Mouse (Mus musculus) midbrain, embryonic 16.5 days (tissue): Measurements from ENCODE around the gene Psmd12. TPM values are rescaled to one million over a fixed set of nuclear protein-coding genes. Genes with fewer than 3 reads are reported as not detected.
A peak's percentile ranks its signal among the peaks of the same experiment; 100 is the strongest.

Experiments used
- ATAC-seq: fragments of 200-750 bp; cut with Nextera tagmentation; 2 replicates; pipeline ENCODE4 v1.8.0; 2017; ENCODE audit warnings: moderate TSS enrichment
- H3K27ac ChIP-seq: fragments of 300-500 bp; sonication (generic); 2 replicates; pipeline ENCODE4 v1.5.1; 2014; ENCODE audit warnings: mild to moderate bottlenecking, low read length, mixed read lengths
- H3K27me3 ChIP-seq: fragments of 300-500 bp; sonication (generic); 2 replicates; pipeline ENCODE4 v1.6.1; 2014; ENCODE audit warnings: low read depth, low read length, mixed read lengths; ENCODE audit not compliant: control insufficient read depth, insufficient read depth
- H3K36me3 ChIP-seq: fragments of 300-500 bp; sonication (generic); 2 replicates; pipeline ENCODE4 v1.6.1; 2014; ENCODE audit warnings: mild to moderate bottlenecking, low read length, moderate library complexity, mixed read lengths; ENCODE audit not compliant: control insufficient read depth, insufficient read depth
- H3K4me1 ChIP-seq: fragments of 300-500 bp; sonication (generic); 2 replicates; pipeline ENCODE4 v1.6.1; 2014; ENCODE audit warnings: mild to moderate bottlenecking, low read length, mixed read lengths; ENCODE audit not compliant: control insufficient read depth, insufficient read depth
- H3K4me2 ChIP-seq: fragments of 300-500 bp; sonication (generic); 2 replicates; pipeline ENCODE4 v1.6.1; 2014; ENCODE audit warnings: mild to moderate bottlenecking, low read length, mixed read lengths
- H3K4me3 ChIP-seq: fragments of 300-500 bp; sonication (generic); 2 replicates; pipeline ENCODE4 v1.5.1; 2014; ENCODE audit warnings: low read depth, mild to moderate bottlenecking, low read length, moderate library complexity, mixed read lengths
- H3K9ac ChIP-seq: fragments of 300-500 bp; sonication (generic); 2 replicates; pipeline ENCODE4 v1.6.1; 2014; ENCODE audit warnings: low read depth, low read length, mixed read lengths
- H3K9me3 ChIP-seq: fragments of 300-500 bp; sonication (generic); replicated peaks from 2 replicates; pipeline ENCODE4 v1.6.1; 2014; ENCODE audit warnings: mild to moderate bottlenecking, low read length, mixed read lengths; ENCODE audit not compliant: control insufficient read depth, poor library complexity, severe bottlenecking
- WGBS: fragments of 180-500 bp; shearing (Covaris S2); extraction: QIAGEN DNeasy Blood & Tissue Kit; methylation state at CpG from one replicate; pipeline ENCODE4 v1.1.7; 2014; 5-methylcytosine and 5-hydroxymethylcytosine counted together
- polyA plus RNA-seq: library from polyadenylated mRNA; unstranded; fragments of >200 nt; fragmentation: Nextera tagmentation; extraction: Ambion mirVana; gene quantifications from 2 replicates; pipeline ENCODE4 v1.2.1, GENCODE M21; 2015

Psmd12 gene
- polyA plus RNA-seq, 1 experiment from 2014 or later, result 156 TPM

DNA sequence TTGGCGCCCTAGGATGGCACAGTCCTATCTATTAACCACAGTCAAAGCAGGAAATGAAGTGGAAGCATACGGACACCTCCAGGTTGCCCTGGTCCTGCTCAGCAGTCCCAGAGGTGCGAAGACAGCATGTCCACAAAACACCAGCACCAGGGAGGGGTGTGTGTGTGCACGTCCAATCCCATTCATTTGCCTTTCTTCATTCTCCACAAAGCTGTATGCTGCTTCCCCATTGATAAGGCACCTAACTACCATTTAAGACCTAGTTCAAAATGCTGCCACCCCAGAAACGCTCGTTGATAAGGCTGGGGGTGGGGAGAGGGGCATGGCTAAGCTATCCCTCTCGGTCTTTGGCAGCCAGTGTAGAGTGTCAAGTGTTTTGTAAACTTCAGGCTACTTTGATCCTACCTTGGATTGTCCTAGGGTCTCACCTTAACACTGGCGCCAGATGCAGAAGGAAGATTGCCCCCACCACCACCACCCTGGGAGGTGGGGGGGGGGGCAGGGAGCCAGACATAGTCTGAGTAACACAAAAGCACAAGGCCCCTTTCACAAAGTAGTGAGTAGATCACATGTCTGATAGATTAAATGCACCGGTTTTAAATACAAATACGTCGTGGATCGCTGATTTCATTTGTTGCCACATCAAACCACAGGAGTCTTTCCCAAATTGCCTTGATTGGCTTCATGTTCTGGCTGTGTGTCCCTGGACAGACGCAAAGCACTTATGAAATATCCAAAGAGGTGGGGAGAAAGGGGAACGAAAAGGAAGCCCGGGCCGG lies 10.8 kb upstream of the Psmd12 start:
- Histone ChIP-seq H3K4me3 (peak overlapping the region; percentile 90), H3K9ac (peak overlapping the region; percentile 87), H3K27me3 (no peaks in the 10 kb centered on the region), H3K9me3 (no peaks in the 10 kb centered on the region), H3K36me3 (no peaks in the 10 kb centered on the region), H3K27ac (peak overlapping the region; percentile 91), H3K4me2 (peak overlapping the region; percentile 82), H3K4me1 (peaks cover 18% of the 10 kb centered on the region)
- 19% methylated on average over 16 of the region's 16 CpGs for WGBS
- ATAC-seq, result no peak

DNA sequence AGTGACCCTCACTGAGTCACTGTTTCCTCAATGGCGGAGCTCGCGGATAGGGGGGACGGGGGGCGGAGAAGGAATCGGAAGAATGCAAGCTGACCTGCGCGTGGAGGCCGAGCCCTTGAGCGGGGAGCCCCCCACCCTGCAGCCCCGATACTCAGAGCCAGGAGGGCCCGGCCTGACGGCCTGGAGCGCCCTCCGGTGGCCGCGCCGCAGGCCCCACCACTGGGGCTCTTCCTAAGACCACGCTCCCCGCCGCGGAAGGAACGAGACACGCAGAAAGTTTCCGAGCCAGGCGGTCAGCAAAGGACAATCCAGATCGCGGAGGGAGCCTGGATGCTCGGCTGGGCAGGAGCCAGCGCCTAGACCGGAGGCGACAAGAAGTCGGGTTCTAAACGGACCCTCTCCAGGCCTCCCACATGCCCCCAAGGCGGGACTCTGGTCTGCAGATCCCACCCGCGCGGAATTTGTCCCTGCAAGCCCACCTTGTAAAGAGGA lies 10.2 kb upstream of the Psmd12 start:
- Histone ChIP-seq H3K27me3 (no peaks in the 10 kb centered on the region), H3K4me3 (peak overlapping the region; percentile 90), H3K9me3 (no peaks in the 10 kb centered on the region), H3K27ac (peak overlapping the region; percentile 91), H3K9ac (peak overlapping the region; percentile 87), H3K36me3 (no peaks in the 10 kb centered on the region), H3K4me2 (peak overlapping the region; percentile 82), H3K4me1 (peaks cover 18% of the 10 kb centered on the region)
- peak; percentile 88 for ATAC-seq
- under 1% methylated on average over 38 of the region's 38 CpGs for WGBS

DNA sequence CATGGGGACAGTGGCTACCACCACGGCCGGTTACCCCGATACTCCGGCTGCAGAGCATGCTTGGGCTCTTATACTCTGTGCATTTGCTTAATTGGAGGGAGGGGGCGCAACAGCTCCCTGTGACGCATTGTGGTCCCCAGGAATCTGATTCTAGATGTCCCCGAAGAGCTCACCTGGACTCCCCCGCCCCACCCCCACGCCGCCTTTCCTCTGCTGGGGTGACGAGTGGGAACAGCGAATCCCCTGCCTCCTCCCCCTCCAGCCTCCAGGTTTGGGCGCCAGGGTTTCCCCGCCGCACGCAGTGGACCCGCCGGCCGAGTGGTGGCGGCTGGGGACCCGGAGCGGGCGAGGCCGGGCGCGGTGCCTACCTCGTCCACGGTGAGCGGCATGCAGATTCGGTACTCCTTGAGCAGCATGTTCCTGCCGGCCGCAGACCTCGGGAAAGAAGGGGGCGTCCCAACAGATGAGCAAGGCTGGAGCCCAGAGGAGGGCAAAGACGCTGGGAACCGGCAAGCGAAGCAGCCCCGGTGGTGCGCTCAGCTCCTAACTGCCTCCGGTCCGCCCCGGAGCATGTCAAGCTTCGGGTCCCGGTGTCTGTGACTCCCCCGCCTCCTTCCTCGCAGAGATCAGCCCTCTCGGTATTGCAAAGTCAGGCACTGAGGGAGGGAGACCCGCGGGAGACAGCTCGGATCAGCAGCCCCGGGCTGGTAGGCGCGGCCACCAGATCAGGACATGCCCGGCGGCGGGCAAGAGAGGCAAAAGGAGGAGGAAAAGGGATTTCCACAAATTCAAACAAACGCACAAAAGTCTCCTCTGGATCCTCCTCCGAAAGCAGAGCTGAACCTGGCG lies 9.5 kb upstream of the Psmd12 start:
- H3K36me3 ChIP-seq, result no peaks in the 10 kb centered on the region
- peak overlapping the region; percentile 82 for H3K4me2 ChIP-seq
- H3K9me3 ChIP-seq, result no peaks in the 10 kb centered on the region
- H3K4me1 ChIP-seq, result peaks cover 17% of the 10 kb centered on the region
- peak; percentile 68 for ATAC-seq
- no peaks in the 10 kb centered on the region for H3K27me3 ChIP-seq
- peak overlapping the region; percentile 90 for H3K4me3 ChIP-seq
- H3K27ac ChIP-seq, result peak overlapping the region; percentile 91
- peak overlapping the region; percentile 87 for H3K9ac ChIP-seq
- under 1% methylated on average over 57 of the region's 59 CpGs for WGBS

DNA sequence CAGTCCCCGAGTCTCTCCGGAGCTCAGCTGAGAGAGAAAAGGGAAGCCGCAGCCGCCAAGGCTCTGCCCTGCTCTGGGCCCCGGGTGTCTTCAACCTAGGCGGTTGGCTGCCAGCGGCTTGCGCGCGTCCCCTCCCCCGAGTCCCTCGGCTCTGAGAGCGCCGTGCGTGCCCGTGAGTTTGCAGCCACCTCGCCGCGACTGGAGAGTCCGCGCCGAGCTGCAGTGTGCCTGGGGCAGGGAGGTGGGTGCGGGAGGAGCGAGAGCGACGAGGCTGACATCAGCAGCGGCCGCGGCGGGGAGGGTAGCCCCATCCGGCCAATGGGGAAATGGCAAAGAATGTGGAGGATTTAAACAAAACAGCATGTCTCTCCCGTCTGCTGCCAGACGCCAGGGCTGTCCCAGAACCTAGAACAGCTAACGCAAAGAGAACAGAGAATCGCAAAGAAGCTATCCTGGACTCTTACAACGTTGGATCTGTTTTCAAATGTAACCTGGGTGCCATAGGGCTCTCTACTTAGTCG lies 8.7 kb upstream of the Psmd12 start, which contains the start of gene Pitpnc1:
TSS of gene Pitpnc1 (minus strand) at position 179 of the 521 bp plus-strand sequence.
- H3K27me3 ChIP-seq, result no peaks in the 10 kb centered on the region
- peak within 1 kb of the TSS; percentile 91 for H3K27ac ChIP-seq
- peak within 1 kb of the TSS; percentile 82 for H3K4me2 ChIP-seq
- peak within 1 kb of the TSS; percentile 87 for H3K9ac ChIP-seq
- no peaks in the 10 kb centered on the region for H3K36me3 ChIP-seq
- H3K9me3 ChIP-seq, result no peaks in the 10 kb centered on the region
- peaks cover 17% of the 10 kb centered on the region for H3K4me1 ChIP-seq
- peak within 1 kb of the TSS; percentile 90 for H3K4me3 ChIP-seq
- WGBS, result 0% methylated on average over 37 of the region's 37 CpGs
- peak; percentile 90 for ATAC-seq

DNA sequence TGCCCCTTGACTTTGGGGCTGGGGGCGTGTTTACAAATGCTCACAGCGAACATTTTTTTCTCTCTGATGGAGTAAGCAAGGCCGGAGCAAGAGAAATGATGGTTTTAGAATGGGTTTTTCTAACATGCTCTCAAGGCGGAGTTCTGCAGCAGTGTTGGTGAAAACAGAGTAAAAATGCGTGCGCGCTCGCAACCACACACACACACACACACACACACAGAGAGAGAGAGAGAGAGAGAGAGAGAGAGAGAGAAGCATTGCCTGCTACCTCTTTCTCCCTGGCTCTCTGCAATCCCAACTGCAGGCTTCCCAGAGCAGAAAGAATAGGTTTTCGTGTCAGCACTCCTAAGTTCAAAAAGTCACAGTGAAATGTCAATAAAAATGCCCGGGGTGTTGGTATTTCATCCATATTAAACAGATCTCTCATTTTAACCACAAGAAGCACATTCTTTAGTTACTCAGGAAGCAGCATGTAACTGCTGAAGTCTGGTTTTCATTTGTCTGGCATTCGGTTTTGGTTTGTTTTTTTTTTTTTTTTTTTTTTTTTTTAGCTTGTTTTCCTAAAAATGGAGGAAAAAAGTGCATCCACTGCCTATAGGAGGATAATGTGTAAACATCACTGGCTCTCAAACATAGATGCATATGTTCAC lies 8.1 kb upstream of the Psmd12 start:
- H3K36me3 ChIP-seq, result no peaks in the 10 kb centered on the region
- peak overlapping the region; percentile 82 for H3K4me2 ChIP-seq
- H3K27ac ChIP-seq, result peak overlapping the region; percentile 91; the same call in 1 of the 2 replicates
- H3K4me1 ChIP-seq, result peaks cover 17% of the 10 kb centered on the region
- ATAC-seq, result no peak
- no peaks in the 10 kb centered on the region for H3K27me3 ChIP-seq
- H3K9ac ChIP-seq, result peak overlapping the region; percentile 87
- H3K4me3 ChIP-seq, result peak overlapping the region; percentile 90
- no peaks in the 10 kb centered on the region for H3K9me3 ChIP-seq
- 4% methylated on average over 11 of the region's 11 CpGs for WGBS

DNA sequence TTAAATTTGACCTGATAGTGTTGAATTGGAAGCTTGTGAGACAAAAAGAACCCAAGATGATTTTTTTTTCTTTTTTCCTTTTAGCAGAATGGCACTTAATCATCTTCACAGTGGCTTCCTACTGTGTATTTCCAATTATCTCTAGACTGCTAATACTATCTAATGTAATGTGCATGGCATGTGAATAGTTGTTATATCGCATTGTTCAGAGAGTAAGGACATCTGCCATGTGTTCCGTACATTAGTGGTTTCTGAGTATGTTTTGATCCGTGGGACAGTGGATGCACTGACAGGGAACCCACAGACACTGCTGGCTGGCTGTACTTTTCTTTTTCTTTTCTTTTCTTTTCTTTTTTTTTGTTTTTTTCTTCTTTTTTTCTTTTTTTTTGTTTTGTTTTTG lies 7.0 kb upstream of the Psmd12 start:
- Histone ChIP-seq H3K36me3 (no peaks in the 10 kb centered on the region), H3K4me3 (no peak overlapping the region), H3K9ac (no peak overlapping the region), H3K27ac (no peak overlapping the region), H3K9me3 (no peaks in the 10 kb centered on the region), H3K4me2 (no peak overlapping the region), H3K27me3 (no peaks in the 10 kb centered on the region), H3K4me1 (peaks cover 14% of the 10 kb centered on the region)
- no peak for ATAC-seq
- 88% methylated on average over 3 of the region's 3 CpGs for WGBS

DNA sequence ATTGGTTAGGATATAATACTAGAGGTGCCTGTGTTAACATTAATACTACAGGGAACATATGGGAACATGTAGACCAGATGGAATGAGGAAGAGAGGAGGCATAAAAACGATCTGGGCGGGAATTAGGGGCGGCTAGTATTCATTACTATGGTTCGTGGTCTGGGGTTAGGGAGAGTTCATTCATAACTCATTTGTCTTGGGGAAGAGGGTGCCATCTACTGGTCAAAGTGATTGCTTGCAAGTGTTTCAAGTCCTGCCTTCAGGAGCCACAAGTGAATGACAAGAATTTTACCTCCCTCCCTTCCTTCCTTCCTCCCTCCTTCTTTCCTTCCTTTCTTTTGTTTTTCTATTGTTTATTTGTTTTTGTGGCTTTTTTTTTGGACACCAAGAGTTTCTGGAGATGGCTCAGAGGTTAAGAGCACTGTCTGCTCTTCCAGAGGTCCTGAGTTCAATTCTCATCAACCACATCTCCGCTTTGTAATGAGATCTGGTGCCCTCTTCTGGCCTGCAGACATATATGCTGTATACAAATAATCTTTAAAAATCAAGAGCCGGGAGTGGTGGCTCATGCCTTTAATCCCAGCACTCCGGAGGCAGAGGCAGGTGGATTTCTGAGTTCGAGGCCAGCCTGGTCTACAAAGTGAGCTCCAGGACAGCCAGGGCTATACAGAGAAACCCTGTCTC lies 6.0 kb upstream of the Psmd12 start:
- H3K4me2 ChIP-seq, result no peak overlapping the region
- no peak for ATAC-seq

DNA sequence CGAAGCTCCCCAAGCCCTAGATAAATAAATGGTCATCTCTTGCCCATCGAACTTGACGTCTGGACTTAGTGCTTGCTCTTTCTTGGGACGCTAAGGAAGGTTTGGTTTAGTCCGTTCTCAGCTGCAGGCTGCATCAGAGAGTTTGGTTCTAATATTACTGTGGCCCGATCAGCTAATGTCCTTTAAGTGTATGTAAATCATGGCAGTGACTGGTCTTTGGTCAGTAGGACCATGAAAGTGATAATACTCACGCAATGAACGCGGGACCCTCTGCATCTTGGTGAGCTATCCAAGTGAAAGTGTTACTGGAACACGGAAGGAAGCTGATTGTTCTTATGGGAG lies 549 bp downstream of the Psmd12 start:
- Histone ChIP-seq H3K27me3 (no peaks in the 10 kb centered on the region), H3K9me3 (no peaks in the 10 kb centered on the region), H3K9ac (peak overlapping the region; percentile 97), H3K27ac (peak overlapping the region; percentile 82), H3K4me2 (peak overlapping the region; percentile 86), H3K4me1 (peaks cover 17% of the 10 kb centered on the region), H3K4me3 (peak overlapping the region; percentile 97), H3K36me3 (no peaks in the 10 kb centered on the region)
- WGBS, result 2% methylated on average over 10 of the region's 10 CpGs
- ATAC-seq, result no peak

More for the DNA sequence above, 6.0 kb upstream of the Psmd12 start:
- WGBS, result 24% methylated on average over 8 of the region's 8 CpGs
- no peaks in the 10 kb centered on the region for H3K9me3 ChIP-seq
- H3K4me3 ChIP-seq, result no peak overlapping the region
- no peaks in the 10 kb centered on the region for H3K36me3 ChIP-seq
- peaks cover 10% of the 10 kb centered on the region for H3K4me1 ChIP-seq
- H3K9ac ChIP-seq, result no peak overlapping the region
- no peak overlapping the region for H3K27ac ChIP-seq
- no peaks in the 10 kb centered on the region for H3K27me3 ChIP-seq
